Mouse (Mus musculus) midbrain, embryonic 10.5 days (tissue): ENCODE measurements around the gene Gm45233. TPM values are rescaled to one million over a fixed set of nuclear protein-coding genes. Genes with fewer than 3 reads are reported as not detected.

ENCODE experiments used
- DNase-seq: peaks from one replicate; pipeline ENCODE4 v3.0.0-alpha.2; 2017; ENCODE audit warnings: low spot score
- H3K27ac ChIP-seq: fragments of 300-500 bp; sonication (generic); replicated peaks from 2 replicates; pipeline ENCODE4 v1.5.1; 2016; ENCODE audit warnings: mild to moderate bottlenecking
- H3K27me3 ChIP-seq: fragments of 300-500 bp; sonication (generic); 2 replicates; pipeline ENCODE4 v1.6.1; 2016; ENCODE audit warnings: low read depth, mild to moderate bottlenecking; ENCODE audit not compliant: poor library complexity, severe bottlenecking
- H3K36me3 ChIP-seq: fragments of 300-500 bp; sonication (generic); 2 replicates; pipeline ENCODE4 v1.6.1; 2016; ENCODE audit warnings: mild to moderate bottlenecking, moderate library complexity
- H3K4me1 ChIP-seq: fragments of 300-500 bp; sonication (generic); 2 replicates; pipeline ENCODE4 v1.6.1; 2016
- H3K4me3 ChIP-seq: fragments of 300-500 bp; sonication (generic); 2 replicates; pipeline ENCODE4 v1.5.1; 2016; ENCODE audit warnings: mild to moderate bottlenecking, moderate library complexity
- H3K9me3 ChIP-seq: fragments of 300-500 bp; sonication (generic); replicated peaks from 2 replicates; pipeline ENCODE4 v1.6.1; 2016; ENCODE audit warnings: mild to moderate bottlenecking
- WGBS: fragments of 180-500 bp; shearing (Covaris S2); methylation state at CpG from one replicate; pipeline ENCODE4 v1.1.7; 2016; 5-methylcytosine and 5-hydroxymethylcytosine counted together
- microRNA-seq: library from miRNA; unstranded; fragments of <30 nt; microRNA quantifications from one replicate; pipeline ENCODE4, GENCODE M21; 2017
- polyA plus RNA-seq: library from polyadenylated mRNA; unstranded; fragments of >200 nt; fragmentation: Nextera tagmentation; extraction: Ambion mirVana; gene quantifications from 2 replicates; pipeline ENCODE4 v1.2.1, GENCODE M21; 2016

Gene Gm45233
- polyA plus RNA-seq, 1 experiment from 2014 or later, result not detected

DNA sequence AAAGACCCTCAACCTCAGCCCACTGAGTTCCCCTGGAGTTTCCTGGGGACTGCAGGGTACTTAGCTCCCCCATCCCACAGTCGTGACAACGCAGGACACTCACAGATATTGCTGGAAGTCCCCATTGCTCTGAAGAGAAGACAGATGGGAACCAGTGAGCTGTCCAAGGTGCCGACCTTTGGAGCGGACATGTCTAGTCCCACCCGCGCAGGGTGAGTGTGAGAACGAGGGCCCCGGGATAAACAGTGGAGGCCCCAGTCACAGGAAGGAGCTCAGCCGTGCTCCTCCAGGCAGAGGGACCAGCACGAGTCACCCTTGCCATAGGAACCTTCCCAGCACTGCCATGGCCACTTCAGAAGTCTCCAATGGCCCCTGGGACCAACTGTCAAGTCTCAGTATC, 39.3 kb downstream of the Gm45233 start:
- Histone ChIP-seq H3K9me3 (no peaks in the 10 kb centered on the region), H3K4me3 (no peak overlapping the region), H3K27ac (no peak overlapping the region), H3K36me3 (peaks cover 3% of the 10 kb centered on the region; the same call in 1 of the 2 replicates), H3K27me3 (peaks cover 8% of the 10 kb centered on the region), H3K4me1 (peaks cover 2% of the 10 kb centered on the region)
- 29% methylated on average over 10 of the region's 10 CpGs for WGBS
- no peak for DNase-seq

DNA sequence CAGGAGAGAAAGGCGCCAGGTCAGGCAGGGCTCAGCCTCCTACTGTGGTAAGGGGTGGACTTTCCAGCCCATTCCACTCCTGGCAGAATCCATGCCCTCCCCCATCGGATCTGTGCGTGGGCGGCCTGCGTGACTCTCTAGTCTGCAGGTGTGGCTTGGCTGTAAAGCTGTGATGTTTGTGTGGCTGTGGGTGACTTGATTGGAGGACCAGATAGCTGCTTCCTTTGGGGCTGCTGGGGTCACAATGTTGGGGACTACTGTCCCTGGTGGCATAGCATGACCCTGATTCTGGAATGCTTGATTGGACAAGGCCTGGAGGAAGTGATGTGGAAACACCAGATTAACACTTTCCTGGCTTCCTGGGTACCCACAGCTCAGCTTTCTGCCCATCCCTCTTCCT, 44.7 kb downstream of the Gm45233 start:
- peaks cover 28% of the 10 kb centered on the region for H3K4me1 ChIP-seq
- H3K27ac ChIP-seq, result 0 out of 2 replicates have a peak overlapping the region, but pooled peaks have one; percentile 17
- no peaks in the 10 kb centered on the region for H3K9me3 ChIP-seq
- H3K4me3 ChIP-seq, result peak overlapping the region; percentile 79
- no peaks in the 10 kb centered on the region for H3K36me3 ChIP-seq
- no peak for DNase-seq
- WGBS, result 50% methylated on average over 5 of the region's 5 CpGs
- H3K27me3 ChIP-seq, result peaks cover 14% of the 10 kb centered on the region

DNA sequence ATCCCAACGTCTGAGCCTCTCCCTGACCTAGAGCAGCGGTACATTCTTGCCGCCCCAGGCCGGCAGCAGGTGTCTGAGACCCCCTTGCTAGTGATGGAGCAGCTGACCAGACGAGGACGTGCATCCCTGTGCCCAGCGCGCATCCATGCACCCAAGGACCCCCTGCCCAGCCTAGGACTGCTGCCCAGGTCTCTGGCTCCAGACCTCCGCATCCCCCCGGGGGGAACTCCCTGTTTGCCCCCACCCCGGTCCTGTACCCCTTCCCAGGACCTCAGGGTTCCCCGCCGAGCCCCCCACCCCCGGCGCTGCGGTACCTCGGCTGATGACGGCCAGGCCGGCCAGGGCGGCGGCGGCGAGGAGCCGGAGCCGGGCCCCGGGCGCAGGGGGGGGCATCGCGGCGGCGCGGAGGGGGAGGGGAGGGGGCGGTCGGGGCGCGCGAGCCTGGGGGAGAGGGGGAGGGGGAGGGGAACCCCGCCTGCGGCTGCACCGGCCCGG, 45.8 kb downstream of the Gm45233 start, which contains the start of gene Iglon5:
Iglon5 (minus strand) TSS at position 445 of the 495 bp plus-strand sequence.
- Histone ChIP-seq H3K4me1 (peaks cover 28% of the 10 kb centered on the region), H3K9me3 (no peaks in the 10 kb centered on the region), H3K27ac (peak within 1 kb of the TSS; percentile 93), H3K36me3 (no peaks in the 10 kb centered on the region), H3K27me3 (peaks cover 15% of the 10 kb centered on the region), H3K4me3 (peak within 1 kb of the TSS; percentile 79)
- DNase-seq, result peak; percentile 44
- 2% methylated on average over 19 of the region's 41 CpGs for WGBS

GRCm38 (mm10) chr7:43490182-43490584, 46.3 kb downstream of the Gm45233 start:
- peak; percentile 87 for DNase-seq
- H3K36me3 ChIP-seq, result no peaks in the 10 kb centered on the region
- H3K4me1 ChIP-seq, result peaks cover 29% of the 10 kb centered on the region
- peak overlapping the region; percentile 93 for H3K27ac ChIP-seq
- WGBS, result under 1% methylated on average over 13 of the region's 13 CpGs
- no peaks in the 10 kb centered on the region for H3K9me3 ChIP-seq
- peak overlapping the region; percentile 79 for H3K4me3 ChIP-seq
- peaks cover 21% of the 10 kb centered on the region for H3K27me3 ChIP-seq

- H3K36me3 ChIP-seq, result no peaks in the 10 kb centered on the region
- no peak for DNase-seq
- 67% methylated on average over 9 of the region's 9 CpGs for WGBS
- peak overlapping the region; percentile 79 for H3K4me3 ChIP-seq
- H3K27ac ChIP-seq, result peak overlapping the region; percentile 93; the same call in 1 of the 2 replicates
- H3K4me1 ChIP-seq, result peaks cover 33% of the 10 kb centered on the region
- H3K9me3 ChIP-seq, result no peaks in the 10 kb centered on the region
- peaks cover 21% of the 10 kb centered on the region for H3K27me3 ChIP-seq
Observed at GRCm38 (mm10) chr7:43490861-43491260, 46.9 kb downstream of the Gm45233 start.

DNA sequence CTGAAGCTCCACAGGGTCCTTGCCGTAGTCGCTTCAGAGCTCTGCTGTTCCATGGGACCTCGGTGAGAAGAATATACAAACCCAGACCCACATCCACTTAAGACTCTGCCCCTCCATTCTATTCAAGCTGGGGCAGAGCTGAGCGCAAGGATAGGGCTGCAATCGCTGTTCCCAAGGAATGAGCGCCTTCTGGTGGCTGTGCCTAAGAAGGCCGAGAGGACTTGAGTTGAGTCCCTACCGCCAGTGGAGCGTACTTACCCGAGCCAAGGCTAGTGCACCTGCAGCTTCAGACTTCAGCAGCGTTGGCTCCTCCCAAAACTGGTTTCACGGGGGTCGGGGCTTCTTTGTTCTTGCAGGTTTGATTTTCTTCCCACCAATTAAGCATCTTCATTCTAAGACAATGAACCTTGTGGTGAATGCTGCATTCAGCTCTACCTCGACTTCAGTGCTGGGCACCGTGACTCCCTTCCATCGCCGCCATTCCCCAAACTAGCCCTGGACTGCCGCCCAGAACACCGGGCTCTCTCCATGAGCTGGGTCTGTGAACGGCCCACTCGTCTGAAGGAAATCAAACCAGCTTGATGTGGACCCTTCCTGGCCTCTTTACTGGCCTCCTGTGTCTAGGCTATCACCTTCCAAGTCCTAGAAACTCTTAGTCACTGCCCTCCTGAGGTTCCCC, 51.6 kb downstream of the Gm45233 start:
- no peak overlapping the region for H3K27ac ChIP-seq
- 17% methylated on average over 21 of the region's 21 CpGs for WGBS
- 0 out of 2 replicates have a peak, but pooled peaks cover 7% of the 10 kb centered on the region for H3K27me3 ChIP-seq
- 0 out of 2 replicates have a peak overlapping the region, but pooled peaks have one; percentile 5 for H3K4me3 ChIP-seq
- no peaks in the 10 kb centered on the region for H3K36me3 ChIP-seq
- DNase-seq, result peak; percentile 59
- peaks cover 10% of the 10 kb centered on the region for H3K4me1 ChIP-seq
- H3K9me3 ChIP-seq, result no peaks in the 10 kb centered on the region

DNA sequence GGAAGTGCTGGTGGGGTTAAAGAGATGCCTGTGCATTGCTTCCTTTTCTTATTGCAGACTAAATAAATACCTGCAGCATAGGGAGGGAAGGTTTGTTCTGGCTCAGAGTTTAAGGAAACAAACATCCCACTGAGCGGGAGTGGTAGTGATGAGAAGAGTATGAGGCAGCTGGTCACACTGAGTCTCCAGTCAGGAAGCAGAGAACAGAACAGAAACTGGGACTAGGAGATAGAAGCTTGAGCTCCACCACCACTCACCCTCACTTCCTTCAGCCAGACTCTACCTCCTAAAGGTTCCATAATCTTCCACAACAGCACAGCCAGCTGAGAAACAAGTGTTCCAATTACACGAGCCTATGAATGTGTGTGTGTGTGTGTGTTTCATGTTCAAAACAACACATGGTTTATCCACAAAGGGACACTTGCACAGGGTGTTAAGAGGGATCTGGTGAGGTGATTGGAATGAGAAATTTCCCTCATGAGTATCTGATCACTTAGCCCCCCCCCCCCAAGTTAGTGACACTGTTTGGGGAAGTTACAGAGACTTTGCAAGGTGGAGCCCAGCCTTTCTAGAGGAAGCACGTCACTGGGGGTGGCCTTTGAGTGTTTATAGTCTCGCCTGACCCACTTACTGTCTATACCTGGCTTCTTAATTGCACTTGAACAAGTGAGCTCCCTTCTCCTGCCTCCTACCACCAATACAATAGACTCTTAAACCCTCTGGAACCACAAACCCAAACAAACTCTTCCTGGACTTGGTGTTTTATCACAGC, 68.0 kb downstream of the Gm45233 start:
- no peaks in the 10 kb centered on the region for H3K9me3 ChIP-seq
- no peak for DNase-seq

GRCm38 (mm10) chr7:43512519-43512918, 68.6 kb downstream of the Gm45233 start:
- Histone ChIP-seq H3K27ac (no peak overlapping the region), H3K4me1 (no peaks in the 10 kb centered on the region; the same call in 1 of the 2 replicates), H3K36me3 (no peaks in the 10 kb centered on the region), H3K4me3 (no peak overlapping the region), H3K27me3 (no peaks in the 10 kb centered on the region), H3K9me3 (no peaks in the 10 kb centered on the region)
- 72% methylated on average over 4 of the region's 4 CpGs for WGBS
- no peak for DNase-seq

More for the DNA sequence above, 68.0 kb downstream of the Gm45233 start:
- no peaks in the 10 kb centered on the region; the same call in 1 of the 2 replicates for H3K4me1 ChIP-seq
- 60% methylated on average over 4 of the region's 4 CpGs for WGBS
- no peak overlapping the region for H3K27ac ChIP-seq
- H3K4me3 ChIP-seq, result no peak overlapping the region
- no peaks in the 10 kb centered on the region for H3K36me3 ChIP-seq
- H3K27me3 ChIP-seq, result no peaks in the 10 kb centered on the region

Small RNA genes lying within 50 kb of the gene (microRNA-seq; reads per million reads assigned to microRNA genes)
- gene Mir7051, result 1.5 reads per million

Other genes starting within 250 kb of the Gm45233 start
- gene Zfp715, start 130.8 kb upstream of the Gm45233 start, polyA plus RNA-seq, result 10.5 and 11.2 TPM in 2 replicates
- 0.09 and 0.29 TPM in 2 replicates for gene Siglecf, start 92.8 kb upstream of the Gm45233 start, polyA plus RNA-seq
- 0.07 and 0.09 TPM in 2 replicates for gene Siglecg, start 35.9 kb upstream of the Gm45233 start, polyA plus RNA-seq
- gene Lim2, start 16.5 kb upstream of the Gm45233 start, polyA plus RNA-seq, result 0.14 and 0.15 TPM in 2 replicates
- gene Nkg7, start 7.1 kb upstream of the Gm45233 start, polyA plus RNA-seq, result not detected in 2 replicates
- not detected in 2 replicates for gene Cldnd2, start 3.3 kb upstream of the Gm45233 start, polyA plus RNA-seq
- gene Etfb, start within 50 bp of the Gm45233 start, polyA plus RNA-seq, result 246 and 264 TPM in 2 replicates
- 2.2 and 3.6 TPM in 2 replicates for gene Vsig10l, start 19.0 kb downstream of the Gm45233 start, polyA plus RNA-seq
- gene Iglon5, start 45.9 kb downstream of the Gm45233 start, polyA plus RNA-seq, result 0.70 and 2.0 TPM in 2 replicates
- not detected in 2 replicates for gene 4931406B18Rik, start 61.8 kb downstream of the Gm45233 start, polyA plus RNA-seq
- gene Cd33, start 100.3 kb downstream of the Gm45233 start, polyA plus RNA-seq, result 0.83 and 1.0 TPM in 2 replicates
- gene Zfp658, start 118.1 kb downstream of the Gm45233 start, polyA plus RNA-seq, result 4.7 and 5.9 TPM in 2 replicates
- gene Zfp719, start 135.5 kb downstream of the Gm45233 start, polyA plus RNA-seq, result 14.6 and 16.6 TPM in 2 replicates
- gene Zfp819, start 163.0 kb downstream of the Gm45233 start, polyA plus RNA-seq, result 0.87 and 1.6 TPM in 2 replicates
- not detected in 2 replicates for gene Ceacam18, start 190.6 kb downstream of the Gm45233 start, polyA plus RNA-seq
- 0.16 and 0.66 TPM in 2 replicates for gene Siglece, start 216.0 kb downstream of the Gm45233 start, polyA plus RNA-seq
- 17.4 and 17.5 TPM in 2 replicates for gene Ctu1, start 227.9 kb downstream of the Gm45233 start, polyA plus RNA-seq
- not detected in 2 replicates for gene Klk14, start 246.3 kb downstream of the Gm45233 start, polyA plus RNA-seq